Mouse (Mus musculus) spleen, adult 2 months (tissue): ENCODE data around the gene Ntm.

Source experiments
- CTCF ChIP-seq: fragments of 200-500 bp; IDR thresholded peaks from 2 replicates; pipeline ENCODE4 v1.5.1; 2011; ENCODE audit warnings: mild to moderate bottlenecking, inconsistent platforms; ENCODE audit not compliant: insufficient read depth, insufficient read length, insufficient replicate concordance; ENCODE audit errors: extremely low read depth
- POLR2A ChIP-seq: fragments of 200-500 bp; IDR thresholded peaks from 2 replicates; pipeline ENCODE4 v1.6.1; 2011; ENCODE audit warnings: low read depth, low read length, inconsistent platforms

- TF ChIP-seq CTCF (no peak), POLR2A (no peak)
These were observed 856.2 kb downstream of the Ntm start for GRCm38 (mm10) chr9:29106771-29107170.
